In genomic region chr3:66078026-66078721, GRCm38 (mm10) we compare ENCODE assay signal across 9 mouse cellular contexts.
DNase-seq lines count a peak whose midpoint lies in the region; ATAC-seq and TF ChIP-seq lines count a peak whose summit lies in the region.
"Had no signal": no experiment of that assay in that cellular context is flagged by ENCODE, and none has a peak within 500 bp of the region (broad histone marks: within the 10 kb centered on the region; RNA-seq: fewer than 3 reads in every experiment).

No protein-coding gene starts in this region.

- ATAC-seq in stomach, postnatal 0 days (ENCODE audit: low FRiP score, low TSS enrichment), result no peak
- ATAC-seq in midbrain, postnatal 0 days (ENCODE audit: low FRiP score), result no peak

- H3K27ac ChIP-seq in heart, embryonic 10.5 days, result no peak overlapping the region
- no peak overlapping the region for H3K27ac ChIP-seq in stomach, postnatal 0 days (replicated peaks)
- no peak overlapping the region for H3K27ac ChIP-seq in midbrain, postnatal 0 days (ENCODE audit: low read depth, low read length)
- H3K27ac ChIP-seq: embryonic facial prominence, embryonic 13.5 days had no signal

- H3K9me3 ChIP-seq in heart, embryonic 10.5 days, result no peaks in the 10 kb centered on the region
- H3K9me3 ChIP-seq in stomach, postnatal 0 days (ENCODE audit: control insufficient read depth, low read length), result no peaks in the 10 kb centered on the region
- H3K9me3 ChIP-seq in midbrain, postnatal 0 days (ENCODE audit: low read length), result no peaks in the 10 kb centered on the region
- H3K9me3 ChIP-seq: embryonic facial prominence, embryonic 13.5 days had no signal

- H3K4me1 ChIP-seq in heart, embryonic 10.5 days, result no peaks in the 10 kb centered on the region
- no peaks in the 10 kb centered on the region for H3K4me1 ChIP-seq in stomach, postnatal 0 days (replicated peaks; ENCODE audit: control insufficient read depth, insufficient read depth)
- H3K4me1 ChIP-seq in midbrain, postnatal 0 days (ENCODE audit: insufficient read depth, low read length), result no peaks in the 10 kb centered on the region; the same call in 1 of the 2 replicates

- DNase-seq in heart, postnatal 14 days, result peak; percentile 20 to 38
- DNase-seq in heart, embryonic 10.5 days (ENCODE audit: low spot score), result no peak
- peak; percentile 33 for DNase-seq in urinary bladder, postnatal 14 days (ENCODE audit: low spot score)
- DNase-seq in urinary bladder, postnatal 4 days (ENCODE audit: low spot score in 2 of 2), result no peak
- peak; percentile 38 for DNase-seq in gastrocnemius, adult 18-20 months (ENCODE audit: low spot score)
- DNase-seq in testis, postnatal 10 days (ENCODE audit: low spot score), result peak; percentile 69
- DNase-seq in stomach, postnatal 0 days (ENCODE audit: low spot score), result no peak
- DNase-seq in midbrain, postnatal 0 days (ENCODE audit: low spot score), result no peak

- WGBS in heart, embryonic 10.5 days, result 80% methylated on average over 23 of the region's 23 CpGs
- 76% methylated on average over 17 of the region's 23 CpGs for WGBS in stomach, postnatal 0 days
- 89% methylated on average over 22 of the region's 23 CpGs for WGBS in midbrain, postnatal 0 days

- H3K4me3 ChIP-seq in heart, embryonic 10.5 days, result no peak overlapping the region
- H3K4me3 ChIP-seq in stomach, postnatal 0 days (ENCODE audit: low read depth, low read length), result no peak overlapping the region
- no peak overlapping the region for H3K4me3 ChIP-seq in midbrain, postnatal 0 days (ENCODE audit: low read depth, low read length)
- H3K4me3 ChIP-seq: embryonic facial prominence, embryonic 13.5 days had no signal

- H3K27me3 ChIP-seq in heart, embryonic 10.5 days (ENCODE audit: insufficient read depth, poor library complexity, severe bottlenecking), result no peaks in the 10 kb centered on the region
- H3K27me3 ChIP-seq in stomach, postnatal 0 days (ENCODE audit: control insufficient read depth, insufficient read depth, low read length), result no peaks in the 10 kb centered on the region
- no peaks in the 10 kb centered on the region for H3K27me3 ChIP-seq in midbrain, postnatal 0 days (ENCODE audit: insufficient read depth, low read length)
- H3K27me3 ChIP-seq: embryonic facial prominence, embryonic 13.5 days had no signal

- TF ChIP-seq CTCF in stomach, postnatal 0 days (IDR thresholded peaks at IDR 0.05; ENCODE audit: low read depth), result no peak
- no peak for TF ChIP-seq CTCF in midbrain, postnatal 0 days (IDR thresholded peaks at IDR 0.05)

- intact Hi-C loops in heart, postnatal 14 days (cut with DNase I), result no loop called here

- H3K36me3 ChIP-seq in heart, embryonic 10.5 days, result no peaks in the 10 kb centered on the region
- H3K36me3 ChIP-seq in stomach, postnatal 0 days (ENCODE audit: control insufficient read depth, insufficient read depth, low read length), result no peaks in the 10 kb centered on the region
- no peaks in the 10 kb centered on the region for H3K36me3 ChIP-seq in midbrain, postnatal 0 days (ENCODE audit: insufficient read depth, low read length)
- H3K36me3 ChIP-seq: embryonic facial prominence, embryonic 13.5 days had no signal

- H3K4me2 ChIP-seq in stomach, postnatal 0 days (replicated peaks; ENCODE audit: low read depth), result no peak overlapping the region
- no peak overlapping the region for H3K4me2 ChIP-seq in midbrain, postnatal 0 days (ENCODE audit: low read depth, low read length, poor library complexity, severe bottlenecking)
- H3K4me2 ChIP-seq: embryonic facial prominence, embryonic 13.5 days had no signal

- no peak overlapping the region for H3K9ac ChIP-seq in stomach, postnatal 0 days (ENCODE audit: low read length)
- H3K9ac ChIP-seq in midbrain, postnatal 0 days (replicated peaks; ENCODE audit: low read length, poor library complexity, severe bottlenecking), result no peak overlapping the region
- H3K9ac ChIP-seq: embryonic facial prominence, embryonic 13.5 days had no signal

- no peak for TF ChIP-seq EP300 in stomach, postnatal 0 days (optimal IDR thresholded peaks at IDR 0.05)

Comparison
In these comparisons a context has a peak if more than half of its experiments do, and no peak if none do; other contexts are left out.
1. DNase-seq: peak in heart, postnatal 14 days (2 of 2), urinary bladder, postnatal 14 days (single experiment), gastrocnemius, adult 18-20 months (single experiment) and testis, postnatal 10 days (single experiment); none in heart, embryonic 10.5 days (single experiment), urinary bladder, postnatal 4 days (0 of 2), stomach, postnatal 0 days (single experiment) and midbrain, postnatal 0 days (single experiment).